Mouse (Mus musculus): ENCODE measurements around the gene Upk2. TPM values are rescaled to one million over a fixed set of nuclear protein-coding genes. Genes with fewer than 3 reads are reported as not detected.

The Upk2 gene
- total RNA-seq, 1 experiment from 2014 or later: not detected

Other genes with a start within 250 kb of the Upk2 start
- 19.6 and 35.0 TPM in 2 replicates for gene Cbl, start 220.9 kb downstream of the Upk2 start, total RNA-seq (2017)
- not detected in 2 replicates for gene Ccdc153, start 214.3 kb downstream of the Upk2 start, total RNA-seq (2017)
- 0.35 TPM in 1 of 2 replicates, not detected in the other for gene Pdzd3, start 203.5 kb downstream of the Upk2 start, total RNA-seq (2017)
- gene Nlrx1, start 186.4 kb downstream of the Upk2 start, total RNA-seq (2017): 2.1 and 6.6 TPM in 2 replicates
- gene Abcg4, start 166.4 kb downstream of the Upk2 start, total RNA-seq (2017): 0.99 and 2.5 TPM in 2 replicates
- gene Hinfp, start 149.3 kb downstream of the Upk2 start, total RNA-seq (2017): 26.1 and 28.0 TPM in 2 replicates
- gene C2cd2l, start 134.7 kb downstream of the Upk2 start, total RNA-seq (2017): 4.7 and 5.1 TPM in 2 replicates
- 15.2 and 17.4 TPM in 2 replicates for gene Dpagt1, start 129.0 kb downstream of the Upk2 start, total RNA-seq (2017)
- 127 and 131 TPM in 2 replicates for gene H2afx, start 120.3 kb downstream of the Upk2 start, total RNA-seq (2017)
- gene Hmbs, start 110.7 kb downstream of the Upk2 start, total RNA-seq (2017): 29.3 and 35.2 TPM in 2 replicates
- gene Vps11, start 93.3 kb downstream of the Upk2 start, total RNA-seq (2017): 14.3 and 16.1 TPM in 2 replicates
- gene Hyou1, start 75.5 kb downstream of the Upk2 start, total RNA-seq (2017): 56.5 and 67.2 TPM in 2 replicates
- gene Slc37a4, start 58.1 kb downstream of the Upk2 start, total RNA-seq (2017): 15.8 and 20.2 TPM in 2 replicates
- 1,716 and 2,164 TPM in 2 replicates for gene Rps25, start 47.8 kb downstream of the Upk2 start, total RNA-seq (2017)
- 42.2 and 47.6 TPM in 2 replicates for gene Trappc4, start 47.4 kb downstream of the Upk2 start, total RNA-seq (2017)
- gene Ccdc84, start 36.4 kb downstream of the Upk2 start, total RNA-seq (2017): 21.4 and 31.9 TPM in 2 replicates
- not detected in 2 replicates for gene Foxr1, start 13.8 kb downstream of the Upk2 start, total RNA-seq (2017)
- 5.9 and 6.1 TPM in 2 replicates for gene Bcl9l, start 27.8 kb upstream of the Upk2 start, total RNA-seq (2017)
- 0.06 and 0.69 TPM in 2 replicates for gene Cxcr5, start 106.9 kb upstream of the Upk2 start, total RNA-seq (2017)
- gene Ddx6, start 149.9 kb upstream of the Upk2 start, total RNA-seq (2017): 131 and 147 TPM in 2 replicates
- gene Treh, start 218.3 kb upstream of the Upk2 start, total RNA-seq (2017): not detected in 2 replicates

Data from hematopoietic stem cell, adult 5-6 weeks (primary cell).